Mouse (Mus musculus): Measurements from ENCODE around the gene Hic2. TPM values are rescaled to one million over a fixed set of nuclear protein-coding genes. Genes with fewer than 3 reads are reported as not detected.

The Hic2 gene
- total and polyA plus RNA-seq, 3 experiments: 1.2 to 2.0 (median 1.5) TPM

DNA sequence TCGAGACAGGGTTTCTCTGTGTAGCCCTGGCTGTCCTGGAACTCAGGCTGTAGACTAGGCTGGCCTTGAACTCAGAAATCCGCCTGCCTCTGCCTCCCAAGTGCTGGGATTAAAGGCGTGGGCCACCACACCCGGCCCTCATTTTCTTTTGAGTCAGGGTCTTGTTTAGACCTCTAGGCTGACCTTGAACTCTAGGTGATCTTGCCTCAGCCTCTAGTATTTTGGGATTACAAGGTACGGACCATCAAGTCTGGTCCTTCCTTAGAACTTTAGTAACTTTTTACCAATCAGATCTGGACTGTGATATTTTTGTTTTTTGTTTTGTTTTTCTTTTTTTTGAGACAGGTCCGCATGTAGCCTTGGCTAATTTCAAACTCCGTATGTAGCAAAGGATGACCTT lies 42.3 kb downstream of the Hic2 start, which contains the start of gene Tmem191c:
Gene Tmem191c, plus strand, starts transcription at position 357 of the 400 bp plus-strand sequence.
- Histone ChIP-seq H3K27ac (peak within 1 kb of the TSS; percentile 38; the same call in 1 of the 2 replicates), H3K4me1 (ENCODE audit: control insufficient read depth, insufficient read depth, low read length) (peaks cover 1% of the 10 kb centered on the region; the same call in 1 of the 2 replicates), H3K4me3 (peak within 1 kb of the TSS; percentile 70), H3K27me3 (ENCODE audit: control insufficient read depth, insufficient read depth, low read length) (no peaks in the 10 kb centered on the region), H3K36me3 (ENCODE audit: control insufficient read depth, insufficient read depth, low read length) (no peaks in the 10 kb centered on the region), H3K79me2 (replicated peaks; ENCODE audit: control insufficient read depth, insufficient read depth, low read length) (no peaks in the 10 kb centered on the region), H3K9ac (ENCODE audit: low read depth, low read length) (peak within 1 kb of the TSS; percentile 66)
- DNase-seq: no peak
- no peak for TF ChIP-seq CTCF (IDR thresholded peaks at IDR 0.05)
- no peak for TF ChIP-seq POLR2A (IDR thresholded peaks at IDR 0.05; ENCODE audit: insufficient read depth, low read depth, low read length)
- TF ChIP-seq EP300 (IDR thresholded peaks at IDR 0.05; ENCODE audit: insufficient read depth, low read depth, low read length): no peak
- intact Hi-C loops (cut with DNase I): loop anchor here (1.0 to 10.0 kb wide), 4 partner anchors 65 to 381 kb away; partner anchors contain the start of genes Ppm1f and Sdf2l1
- 58% methylated on average over 7 of the region's 7 CpGs for WGBS

DNA sequence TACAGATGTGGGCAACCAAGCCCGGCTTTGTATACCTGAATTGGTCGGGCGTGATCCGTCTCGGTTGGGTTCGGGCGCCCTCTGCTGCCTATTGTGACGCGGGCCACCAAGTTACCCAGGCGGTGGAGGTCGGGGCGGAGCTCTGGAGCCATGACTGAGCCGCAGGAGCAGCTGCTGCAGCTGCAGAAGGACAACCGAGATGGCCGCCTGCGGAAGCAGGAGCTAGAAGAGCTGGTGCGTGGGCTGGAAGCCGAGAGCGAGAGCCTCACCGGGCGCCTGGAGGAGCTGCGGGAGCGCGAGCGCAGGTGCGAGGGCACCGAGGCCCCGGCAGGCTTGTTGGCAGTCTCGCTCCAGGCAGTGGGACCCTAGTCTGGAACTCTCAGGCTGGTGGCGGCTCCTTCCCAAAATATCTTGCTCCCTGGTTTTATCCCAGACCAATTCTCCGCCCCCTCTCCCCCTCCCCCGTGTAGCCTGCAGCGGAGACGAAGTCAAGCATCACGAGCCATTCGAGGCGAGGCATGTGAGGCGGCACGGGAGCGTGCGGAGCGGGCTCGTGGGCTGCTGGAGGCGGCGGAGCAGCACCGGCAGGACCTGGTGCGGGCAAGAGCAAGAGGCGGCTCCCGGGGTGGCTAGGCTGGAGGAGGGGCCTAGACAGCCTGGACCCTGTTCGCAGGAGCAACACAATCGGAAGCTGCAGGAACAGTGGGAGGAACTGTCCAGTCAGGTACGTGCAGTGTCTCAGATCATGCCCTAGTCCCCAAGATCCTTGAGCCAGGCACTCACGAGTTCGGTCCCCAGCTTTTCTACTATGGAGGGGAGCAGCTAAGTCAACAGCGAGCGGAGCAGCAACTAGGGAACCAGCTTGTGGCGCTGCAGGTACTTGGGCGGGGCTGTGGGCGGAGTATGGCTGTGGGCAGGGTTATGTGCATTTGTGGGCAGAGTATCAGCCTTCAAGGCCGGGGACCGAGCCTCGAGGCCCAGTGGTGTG lies 43.1 kb downstream of the Hic2 start:
- Histone ChIP-seq H3K27me3 (ENCODE audit: control insufficient read depth, insufficient read depth, low read length) (no peaks in the 10 kb centered on the region), H3K79me2 (replicated peaks; ENCODE audit: control insufficient read depth, insufficient read depth, low read length) (no peaks in the 10 kb centered on the region), H3K4me3 (peak overlapping the region; percentile 70), H3K27ac (peak overlapping the region; percentile 38; the same call in 1 of the 2 replicates), H3K9ac (ENCODE audit: low read depth, low read length) (peak overlapping the region; percentile 66), H3K4me1 (ENCODE audit: control insufficient read depth, insufficient read depth, low read length) (peaks cover 1% of the 10 kb centered on the region; the same call in 1 of the 2 replicates), H3K36me3 (ENCODE audit: control insufficient read depth, insufficient read depth, low read length) (no peaks in the 10 kb centered on the region)
- DNase-seq: peak; percentile 93 to 94
- TF ChIP-seq POLR2A (IDR thresholded peaks at IDR 0.05; ENCODE audit: insufficient read depth, low read depth, low read length) (peak; percentile 38; the same call in 1 of the 2 replicates), CTCF (IDR thresholded peaks at IDR 0.05) (peak; percentile 93; the same call in 1 of the 2 replicates), EP300 (IDR thresholded peaks at IDR 0.05; ENCODE audit: insufficient read depth, low read depth, low read length) (peak; percentile 67; the same call in 1 of the 2 replicates)
- intact Hi-C loops (cut with DNase I): loop anchor here (1.0 to 10.0 kb wide), 4 partner anchors 66 to 382 kb away; partner anchors contain the start of genes Ppm1f and Sdf2l1
- WGBS: under 1% methylated on average over 61 of the region's 62 CpGs

DNA sequence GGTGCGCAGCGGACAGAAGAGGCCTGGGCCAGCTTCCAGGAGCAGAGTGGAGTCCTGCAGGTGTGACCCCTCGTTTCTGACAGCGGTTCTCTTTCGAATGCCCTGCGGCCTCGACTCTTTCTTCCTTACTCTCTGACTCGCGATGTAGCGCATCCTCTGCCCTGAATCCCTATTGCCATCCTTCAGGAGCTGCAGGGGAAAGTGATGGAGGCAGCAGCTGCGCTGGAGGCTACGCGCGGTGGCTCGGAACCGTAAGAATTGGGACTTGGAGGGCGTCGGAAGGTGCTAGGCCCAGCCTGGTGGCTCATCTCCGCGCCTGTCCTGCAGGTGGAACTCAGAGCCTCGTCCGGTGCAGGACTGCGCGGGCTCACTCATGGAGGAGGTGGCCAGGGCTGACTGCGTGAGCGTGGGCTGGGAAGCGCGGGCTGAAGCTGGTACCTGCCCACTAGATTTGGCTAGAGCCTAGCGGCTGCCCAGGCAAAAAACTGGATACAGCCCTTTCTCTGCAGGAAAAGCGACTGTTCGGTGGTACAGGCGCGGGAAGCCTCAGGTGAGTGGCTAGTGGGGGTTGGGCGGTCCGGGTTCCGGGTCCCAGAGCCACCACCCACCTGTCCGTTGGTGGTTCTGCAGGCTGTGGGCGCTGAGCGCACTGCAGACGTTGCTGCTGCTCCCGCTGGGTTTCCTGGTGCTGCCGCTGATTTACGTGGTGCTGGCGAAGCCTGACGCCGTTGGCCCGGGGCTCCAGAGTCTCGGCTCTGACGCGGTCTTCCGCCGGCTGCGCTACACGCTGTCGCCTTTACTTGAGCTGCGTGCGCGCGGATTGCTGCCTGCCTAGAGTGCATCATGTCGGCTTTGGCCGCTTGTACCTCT lies 44.2 kb downstream of the Hic2 start:
- WGBS: 18% methylated on average over 61 of the region's 61 CpGs
- no peak for TF ChIP-seq EP300 (IDR thresholded peaks at IDR 0.05; ENCODE audit: insufficient read depth, low read depth, low read length)
- TF ChIP-seq POLR2A (IDR thresholded peaks at IDR 0.05; ENCODE audit: insufficient read depth, low read depth, low read length): no peak
- TF ChIP-seq CTCF (IDR thresholded peaks at IDR 0.05): no peak
- H3K4me1 ChIP-seq (ENCODE audit: control insufficient read depth, insufficient read depth, low read length): peaks cover 1% of the 10 kb centered on the region; the same call in 1 of the 2 replicates
- no peaks in the 10 kb centered on the region for H3K27me3 ChIP-seq (ENCODE audit: control insufficient read depth, insufficient read depth, low read length)
- peak; percentile 27 to 33 for DNase-seq
- peak overlapping the region; percentile 9 for H3K4me3 ChIP-seq
- no peak overlapping the region for H3K27ac ChIP-seq
- H3K36me3 ChIP-seq (ENCODE audit: control insufficient read depth, insufficient read depth, low read length): no peaks in the 10 kb centered on the region
- H3K9ac ChIP-seq (ENCODE audit: low read depth, low read length): no peak overlapping the region; the same call in 1 of the 2 replicates
- intact Hi-C loops (cut with DNase I): loop anchor here (5.0 to 10.0 kb wide), 3 partner anchors 125 to 383 kb away; partner anchors contain the start of genes Ppm1f and Sdf2l1
- no peaks in the 10 kb centered on the region for H3K79me2 ChIP-seq (replicated peaks; ENCODE audit: control insufficient read depth, insufficient read depth, low read length)

DNA sequence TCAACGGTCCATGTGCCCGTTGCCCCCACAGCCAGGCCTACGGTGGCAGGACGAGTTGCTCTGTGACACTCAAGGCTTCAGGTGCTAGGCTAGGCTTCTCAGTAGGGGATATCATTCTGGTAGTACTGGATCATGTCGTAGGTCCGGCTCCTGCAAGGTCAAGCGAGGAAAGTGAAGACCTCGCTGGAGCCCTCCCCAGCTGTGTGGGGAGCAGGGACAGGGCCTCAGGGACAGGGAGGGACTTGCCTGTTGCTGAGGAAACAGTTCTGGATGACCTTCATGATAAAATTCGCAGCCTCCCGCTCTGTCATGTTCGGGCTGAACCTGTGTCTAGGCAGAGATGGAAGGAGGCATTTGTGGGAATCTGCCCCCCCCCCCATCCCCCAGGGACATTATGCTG lies 47.1 kb downstream of the Hic2 start:
- H3K4me1 ChIP-seq (ENCODE audit: control insufficient read depth, insufficient read depth, low read length): peaks cover 1% of the 10 kb centered on the region; the same call in 1 of the 2 replicates
- DNase-seq: no peak
- no peak overlapping the region for H3K27ac ChIP-seq
- H3K79me2 ChIP-seq (replicated peaks; ENCODE audit: control insufficient read depth, insufficient read depth, low read length): no peaks in the 10 kb centered on the region
- H3K36me3 ChIP-seq (ENCODE audit: control insufficient read depth, insufficient read depth, low read length): no peaks in the 10 kb centered on the region
- TF ChIP-seq EP300 (IDR thresholded peaks at IDR 0.05; ENCODE audit: insufficient read depth, low read depth, low read length): no peak
- TF ChIP-seq POLR2A (IDR thresholded peaks at IDR 0.05; ENCODE audit: insufficient read depth, low read depth, low read length): no peak
- TF ChIP-seq CTCF (IDR thresholded peaks at IDR 0.05): no peak
- H3K9ac ChIP-seq (ENCODE audit: low read depth, low read length): no peak overlapping the region
- WGBS: 88% methylated on average over 11 of the region's 11 CpGs
- intact Hi-C loops (cut with DNase I): no loop called here
- H3K4me3 ChIP-seq: no peak overlapping the region
- H3K27me3 ChIP-seq (ENCODE audit: control insufficient read depth, insufficient read depth, low read length): no peaks in the 10 kb centered on the region

GRCm38 (mm10) chr16:17283151-17283550 lies 49.8 kb downstream of the Hic2 start:
- H3K27ac ChIP-seq: no peak overlapping the region
- intact Hi-C loops (cut with DNase I): no loop called here
- 69% methylated on average over 6 of the region's 6 CpGs for WGBS
- no peaks in the 10 kb centered on the region for H3K4me1 ChIP-seq (ENCODE audit: control insufficient read depth, insufficient read depth, low read length)
- no peaks in the 10 kb centered on the region for H3K79me2 ChIP-seq (replicated peaks; ENCODE audit: control insufficient read depth, insufficient read depth, low read length)
- no peak for DNase-seq
- H3K36me3 ChIP-seq (ENCODE audit: control insufficient read depth, insufficient read depth, low read length): no peaks in the 10 kb centered on the region
- TF ChIP-seq EP300 (IDR thresholded peaks at IDR 0.05; ENCODE audit: insufficient read depth, low read depth, low read length): no peak
- TF ChIP-seq POLR2A (IDR thresholded peaks at IDR 0.05; ENCODE audit: insufficient read depth, low read depth, low read length): no peak
- no peak for TF ChIP-seq CTCF (IDR thresholded peaks at IDR 0.05)
- no peaks in the 10 kb centered on the region for H3K27me3 ChIP-seq (ENCODE audit: control insufficient read depth, insufficient read depth, low read length)
- no peak overlapping the region for H3K4me3 ChIP-seq
- no peak overlapping the region for H3K9ac ChIP-seq (ENCODE audit: low read depth, low read length)
